Mouse (Mus musculus): Measurements from ENCODE around the gene Kdm3a. TPM values are rescaled to one million over a fixed set of nuclear protein-coding genes. Genes with fewer than 3 reads are reported as not detected.

The Kdm3a gene
- total RNA-seq, 2 experiments from 2014 or later, result 36.6 to 51.1 TPM

DNA sequence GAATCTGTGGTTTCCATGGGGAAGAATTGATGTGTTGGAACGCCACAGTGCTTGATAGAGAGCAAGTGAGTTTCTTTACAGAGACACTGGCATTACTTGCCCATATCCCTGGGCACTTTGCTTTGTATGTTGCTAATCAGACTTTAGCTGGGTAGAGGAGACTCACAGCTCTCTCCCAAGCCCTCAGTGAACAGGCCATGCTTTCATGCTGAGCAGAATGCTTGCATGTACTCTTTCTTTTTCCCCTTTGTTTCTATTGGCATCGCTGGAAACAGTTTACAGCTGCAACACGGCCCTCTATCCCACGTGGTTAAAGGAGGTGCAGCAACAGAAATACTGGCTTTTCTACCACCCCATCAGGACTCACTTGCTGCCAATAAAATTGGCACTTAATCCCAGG, 49.6 kb downstream of the Kdm3a start:
- ATAC-seq (ENCODE audit: poor library complexity, severe bottlenecking), result no peak

DNA sequence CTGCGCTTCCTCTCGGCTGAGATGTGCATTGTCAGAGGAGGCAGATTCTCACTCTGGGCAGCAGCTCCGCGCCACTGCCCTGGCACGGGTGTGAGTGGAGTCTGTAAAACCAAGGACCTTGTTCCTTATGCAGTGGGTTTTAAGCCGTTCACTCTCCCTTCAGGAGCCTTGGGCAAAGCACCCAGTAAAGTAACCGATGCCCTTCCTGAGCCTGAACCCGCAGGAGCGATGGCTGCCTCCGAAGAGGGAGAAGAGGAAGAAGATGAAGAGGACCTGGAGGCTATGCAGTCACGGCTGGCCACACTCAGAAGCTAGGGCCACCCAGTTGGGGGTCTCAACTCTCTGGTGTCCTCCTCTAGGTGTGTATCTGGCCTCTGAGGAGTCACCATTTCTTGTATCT, 53.3 kb downstream of the Kdm3a start:
- ATAC-seq (ENCODE audit: poor library complexity, severe bottlenecking), result no peak

DNA sequence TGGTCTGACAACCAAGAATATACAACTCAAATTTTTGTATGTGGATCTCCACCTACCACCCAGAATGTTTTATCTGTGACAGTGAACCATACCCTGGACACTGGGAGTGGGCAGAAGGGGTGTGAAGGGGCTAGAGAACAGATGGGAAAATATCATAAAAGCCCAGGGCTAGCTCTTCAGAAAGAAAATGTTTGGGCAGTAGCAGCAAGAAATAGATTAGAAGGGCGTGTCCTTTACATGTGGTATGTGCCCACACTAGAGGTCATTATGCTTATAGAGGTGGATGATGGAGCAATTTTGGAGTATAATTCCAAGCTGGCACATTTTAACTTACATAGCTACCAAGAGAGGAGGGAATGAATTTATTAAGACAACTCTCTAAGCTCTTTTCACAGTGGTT, 57.4 kb downstream of the Kdm3a start:
- ATAC-seq (ENCODE audit: poor library complexity, severe bottlenecking), result no peak

DNA sequence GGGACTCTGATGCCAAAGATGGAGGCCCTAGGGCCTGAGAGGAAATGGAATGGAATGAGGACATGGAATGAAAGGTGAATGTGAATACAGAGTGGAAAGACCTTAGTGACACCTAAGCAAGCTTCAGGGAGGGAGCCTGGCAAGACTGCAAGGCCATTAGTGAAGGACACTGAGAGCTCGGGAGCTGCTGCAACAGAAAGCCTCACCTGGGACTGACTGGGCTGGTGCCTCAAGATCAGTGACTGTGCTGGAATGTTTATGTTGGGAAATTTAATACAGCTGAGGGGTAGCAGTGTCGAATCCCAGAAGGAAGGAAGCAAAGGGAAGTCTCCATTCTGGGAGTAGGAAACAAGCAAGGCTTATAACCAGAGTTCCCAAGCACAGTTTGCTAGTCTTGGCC, 63.8 kb downstream of the Kdm3a start:
- ATAC-seq (ENCODE audit: poor library complexity, severe bottlenecking), result no peak

DNA sequence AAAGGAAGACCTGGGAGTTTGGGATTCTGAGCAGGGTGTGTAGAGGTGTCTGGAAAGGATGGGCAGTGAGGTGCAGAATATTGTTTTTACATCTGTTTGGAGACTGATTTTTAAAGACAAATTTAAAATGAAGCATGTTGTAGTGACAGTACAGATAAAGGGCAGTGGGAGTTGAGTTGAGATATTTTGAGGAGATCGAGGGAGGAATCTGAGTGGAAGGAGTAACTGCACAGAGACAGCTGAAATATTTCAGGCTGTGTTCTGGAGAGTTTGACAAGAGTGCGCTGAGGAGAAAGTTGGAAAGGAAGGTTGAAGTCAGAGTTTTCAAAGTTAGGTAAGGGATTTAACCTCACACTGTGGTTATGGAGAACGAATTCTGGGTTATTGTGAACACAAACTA, 64.2 kb downstream of the Kdm3a start:
- no peak for ATAC-seq (ENCODE audit: poor library complexity, severe bottlenecking)

DNA sequence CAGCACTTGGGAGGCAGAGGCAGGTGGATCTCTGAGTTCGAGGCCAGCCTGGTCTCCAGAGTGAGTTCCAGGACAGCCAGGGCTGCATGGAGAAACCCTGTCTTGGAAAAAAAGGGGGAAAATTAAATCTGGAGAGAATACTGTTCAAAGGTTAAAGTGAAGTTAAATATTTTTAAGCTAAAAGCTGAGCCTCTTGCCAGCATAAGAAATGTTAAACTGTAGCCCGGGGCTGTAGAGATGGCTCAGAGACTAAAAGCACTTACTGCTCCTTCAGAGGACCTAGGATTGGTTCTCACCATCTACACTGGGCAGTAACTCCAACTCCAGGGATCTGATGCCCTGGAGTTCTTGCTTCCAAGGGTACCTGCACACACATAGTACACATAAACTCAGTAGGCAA, 76.0 kb downstream of the Kdm3a start:
- no peak for ATAC-seq (ENCODE audit: poor library complexity, severe bottlenecking)

DNA sequence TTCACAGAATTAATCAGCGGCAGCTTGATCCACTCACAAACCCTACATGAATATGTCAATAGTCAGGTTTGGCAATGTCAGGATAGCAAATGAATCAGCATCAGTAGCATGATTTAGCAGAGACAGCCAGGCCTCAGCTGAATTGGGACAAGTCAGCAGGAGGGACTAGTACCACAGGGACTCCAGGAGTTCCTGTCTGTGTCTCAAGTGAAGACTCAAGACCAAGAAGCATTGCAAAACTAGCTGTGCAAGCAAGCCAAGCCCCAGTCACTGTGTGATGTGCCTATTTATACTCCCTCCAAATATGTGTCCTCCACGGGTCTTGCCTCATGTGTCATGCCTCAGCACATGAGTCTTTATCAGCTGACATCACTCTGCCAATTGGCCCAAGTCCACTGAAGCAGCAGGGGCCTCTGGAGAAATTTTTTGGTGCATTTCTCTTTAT, 77.3 kb downstream of the Kdm3a start:
- ATAC-seq (ENCODE audit: poor library complexity, severe bottlenecking), result no peak

DNA sequence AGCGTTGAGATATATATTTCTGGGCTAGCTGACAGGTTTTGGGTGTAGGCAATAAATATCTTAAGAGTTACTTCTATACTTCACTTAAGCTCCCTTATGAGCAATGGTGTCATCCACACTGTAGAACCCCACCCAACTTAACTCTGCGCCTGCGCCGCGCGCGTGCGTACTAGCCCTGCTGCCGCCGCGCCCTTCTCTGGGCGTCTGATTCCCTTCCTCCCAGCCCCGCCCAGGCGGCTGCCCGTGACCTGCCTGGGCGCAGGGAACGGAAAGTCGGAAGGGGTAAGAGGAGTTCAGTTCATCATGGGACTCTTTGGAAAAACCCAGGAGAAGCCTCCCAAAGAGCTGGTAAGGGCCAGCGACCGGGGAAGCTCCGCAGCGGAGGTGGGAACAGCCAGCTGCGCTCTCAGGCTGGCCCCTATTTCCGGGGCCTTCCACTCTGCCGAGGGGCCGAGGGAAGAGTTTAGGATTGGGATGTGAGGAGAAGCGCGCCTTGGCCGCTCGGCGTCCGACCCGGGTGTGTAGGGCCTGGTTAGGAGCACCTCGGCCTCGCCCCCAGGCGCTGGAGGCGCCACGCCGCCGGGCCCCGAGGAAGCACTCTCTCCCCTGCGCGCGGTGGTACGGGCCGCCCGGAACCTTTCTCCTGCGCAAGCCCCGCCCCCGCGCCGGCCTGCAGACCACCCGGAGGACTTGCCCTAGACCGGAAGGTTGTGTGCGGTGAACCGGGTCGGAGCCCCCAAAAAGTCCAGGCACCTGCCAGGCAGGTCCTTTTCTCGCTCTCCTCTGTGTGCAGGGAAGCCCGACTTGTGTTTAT, 88.9 kb downstream of the Kdm3a start, which contains the start of gene Chmp3:
TSS of gene Chmp3 (plus strand) at position 112 of the 814 bp plus-strand sequence.
- ATAC-seq (ENCODE audit: poor library complexity, severe bottlenecking), result peak; percentile 93

Other genes with a start within 250 kb of the Kdm3a start
- 40.7 and 40.9 TPM in 2 replicates for gene Rmnd5a, start 192.4 kb downstream of the Kdm3a start, total RNA-seq (2015)
- gene Rmnd5a, start 192.4 kb downstream of the Kdm3a start, total RNA-seq (2017), result 49.8 and 52.5 TPM in 2 replicates
- gene Rnf103, start 139.1 kb downstream of the Kdm3a start, total RNA-seq (2015), result 14.6 and 17.5 TPM in 2 replicates
- gene Rnf103, start 139.1 kb downstream of the Kdm3a start, total RNA-seq (2017), result 16.4 and 18.5 TPM in 2 replicates
- 45.7 and 54.8 TPM in 2 replicates for gene Chmp3, start 89.2 kb downstream of the Kdm3a start, total RNA-seq (2015)
- 172 and 215 TPM in 2 replicates for gene Chmp3, start 89.2 kb downstream of the Kdm3a start, total RNA-seq (2017)
- gene Reep1, start 74.6 kb upstream of the Kdm3a start, total RNA-seq (2015), result 0.05 TPM in 1 of 2 replicates, not detected in the other
- 0.15 TPM in 1 of 2 replicates, not detected in the other for gene Reep1, start 74.6 kb upstream of the Kdm3a start, total RNA-seq (2017)
- gene Mrpl35, start 194.0 kb upstream of the Kdm3a start, total RNA-seq (2015), result 24.7 and 25.6 TPM in 2 replicates
- 12.0 and 18.1 TPM in 2 replicates for gene Mrpl35, start 194.0 kb upstream of the Kdm3a start, total RNA-seq (2017)
- 97.2 and 101 TPM in 2 replicates for gene Immt, start 198.3 kb upstream of the Kdm3a start, total RNA-seq (2015)
- gene Immt, start 198.3 kb upstream of the Kdm3a start, total RNA-seq (2017), result 76.5 and 88.6 TPM in 2 replicates